Mouse (Mus musculus) embryonic stem cell, embryonic (primary cell): Measurements from ENCODE around the gene Fbxw5.

Experiments
- CTCF ChIA-PET, 4 experiments: fragments of 300-600 bp in 2 of 4; fragments of 350-600 bp in 2 of 4; sonication (Branson Sonifier 250); formaldehyde crosslinking; loops; one replicate each; lab custom pipeline; 2022; ENCODE audit warnings: inconsistent platforms in 2 of 4; lab: Charles Lee
- POLR2A ChIA-PET, 4 experiments: fragments of 300-600 bp in 2 of 4; fragments of 350-600 bp in 2 of 4; sonication (Branson Sonifier 250); formaldehyde crosslinking; loops; one replicate each; lab custom pipeline; 2022; ENCODE audit warnings: antibody characterized with exemption in 4 of 4, inconsistent platforms in 1 of 4; lab: Charles Lee

The Fbxw5 gene

DNA sequence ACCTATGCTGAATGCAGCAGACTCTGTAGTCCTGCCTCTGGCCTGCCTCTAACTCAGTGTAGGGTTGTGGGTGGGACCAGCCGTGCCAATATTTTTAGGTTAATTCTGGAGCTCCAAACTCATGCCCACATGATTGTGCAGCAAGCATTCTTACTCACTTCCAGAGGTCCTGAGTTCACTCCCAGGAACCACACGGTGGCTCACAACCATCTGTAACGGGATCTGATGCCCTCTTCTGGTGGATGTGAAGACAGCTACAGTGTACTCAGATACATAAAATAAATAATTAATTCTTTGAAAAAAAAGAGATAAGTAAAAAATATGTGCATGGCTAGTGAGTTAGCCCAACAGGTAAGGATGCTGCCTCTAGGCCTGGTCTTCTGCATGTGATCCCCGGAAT, 4.1 kb upstream of the Fbxw5 start:
- POLR2A ChIA-PET = interaction anchor here (0.7 to 1.5 kb wide), 8 partner anchors 61 to 959 kb away, joined by 3 to 7 read pairs (median 4); partner anchors contain the start of genes Edf1 (in 2 of the 4), Cysrt1 (in 1 of the 4), Mamdc4 (in 1 of the 4) and Phpt1 (in 1 of the 4)
- CTCF ChIA-PET = interaction anchor here (0.6 to 2.0 kb wide), 14 partner anchors 11 to 594 kb away, joined by 3 to 8 read pairs (median 4); partner anchors contain the start of genes Abca2 (in 2 of the 4), Fut7 (in 1 of the 4), Mamdc4 (in 1 of the 4) and Phpt1 (in 1 of the 4)

DNA sequence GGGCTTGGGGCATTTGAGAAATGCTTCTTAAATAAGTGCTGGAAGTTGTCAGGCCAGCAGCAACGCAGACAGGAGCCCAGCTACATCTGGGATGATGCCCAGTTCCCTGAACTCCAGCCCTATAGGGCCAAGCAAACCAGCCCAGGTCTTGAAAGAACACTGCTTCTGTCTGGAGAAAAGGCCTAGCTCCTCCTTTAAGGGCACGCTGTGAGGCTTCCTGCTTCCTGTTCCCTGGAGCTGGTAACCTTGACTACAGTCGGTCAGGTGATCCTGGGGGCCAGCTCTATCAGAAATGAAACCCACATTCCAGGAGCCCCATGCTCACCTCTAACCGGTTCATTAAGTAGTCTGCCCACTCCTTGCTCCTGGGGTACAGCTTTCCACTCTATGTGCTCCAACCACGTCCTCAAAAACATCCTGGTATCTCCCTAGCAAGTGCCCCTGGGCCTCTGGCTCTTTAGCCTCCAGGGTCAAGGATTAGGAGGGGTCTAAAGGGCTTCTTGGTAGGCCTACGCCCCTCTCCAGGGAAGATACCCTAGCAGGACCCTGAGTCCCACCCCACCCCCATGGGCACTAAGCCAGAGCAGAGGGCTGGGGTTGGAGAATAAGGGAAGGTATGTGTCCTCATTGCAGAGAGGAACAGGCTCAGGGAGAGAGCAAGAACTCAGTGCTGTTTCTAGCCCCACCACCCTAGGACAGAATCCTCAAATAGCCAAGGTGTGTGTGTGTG, 2.5 kb upstream of the Fbxw5 start:
- ChIA-PET POLR2A (interaction anchor here in 3 of 4 experiments (0.9 to 1.9 kb wide), 7 partner anchors 9 to 166 kb away, joined by 3 to 8 read pairs (median 3); partner anchors contain the start of genes Man1b1 (in 1 of the 3) and Traf2 (in 1 of the 3)), CTCF (interaction anchor here in 3 of 4 experiments (0.6 to 2.0 kb wide), 9 partner anchors 9 to 216 kb away, joined by 3 to 8 read pairs (median 4); partner anchors contain the start of genes Abca2 (in 2 of the 3), Mamdc4 (in 1 of the 3) and Phpt1 (in 1 of the 3))

DNA sequence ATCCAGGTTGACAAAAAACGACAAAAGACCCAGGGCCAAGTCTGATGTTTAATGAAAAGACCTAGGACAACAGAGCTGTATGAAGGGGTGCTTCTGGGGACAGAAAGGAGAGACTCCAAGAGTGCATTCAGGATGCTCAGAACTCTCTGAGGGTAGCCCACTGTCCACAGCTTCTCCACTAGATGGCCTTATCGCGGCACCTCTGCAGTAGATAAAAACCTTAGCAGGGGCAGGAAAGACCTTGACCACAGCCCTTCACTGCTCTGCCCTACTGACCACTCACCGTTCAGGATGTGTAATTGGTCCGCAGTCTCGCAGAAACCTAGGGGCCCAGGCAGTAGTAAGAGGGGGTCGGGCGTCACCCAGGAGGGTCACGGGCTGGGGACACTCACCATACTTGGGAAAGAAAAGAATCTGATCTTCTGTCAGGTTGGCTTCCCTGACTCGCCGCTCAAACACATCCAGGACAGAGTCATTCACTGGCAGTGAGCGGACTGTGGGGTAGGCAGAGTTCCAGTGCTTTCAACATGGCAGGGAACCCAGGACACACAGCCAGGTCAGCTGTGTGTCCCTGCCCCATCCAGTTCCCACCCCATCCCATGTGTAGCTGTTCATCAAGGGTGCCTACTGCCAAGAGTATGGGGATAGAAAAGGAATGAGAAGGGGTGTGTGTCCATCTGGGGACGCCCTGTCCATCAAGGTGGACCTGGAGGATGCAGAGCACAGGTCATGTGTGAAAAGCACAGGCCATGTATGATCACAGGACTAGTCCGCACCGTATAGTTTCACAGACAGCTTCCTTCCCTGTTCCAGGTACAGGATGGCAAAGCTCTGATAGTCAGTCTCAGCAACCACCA, 1.7 kb upstream of the Fbxw5 start:
- POLR2A ChIA-PET = interaction anchor here in 3 of 4 experiments (0.9 to 1.9 kb wide), 4 partner anchors 14 to 59 kb away, joined by 3 to 4 read pairs (median 4); partner anchors contain the start of genes Edf1 (in 1 of the 3) and Traf2 (in 1 of the 3)
- CTCF ChIA-PET = interaction anchor here in 1 of 4 experiments (0.5 to 2.0 kb wide), 7 partner anchors 8 to 324 kb away, joined by 3 to 7 read pairs (median 4); partner anchors contain the start of gene Abca2

DNA sequence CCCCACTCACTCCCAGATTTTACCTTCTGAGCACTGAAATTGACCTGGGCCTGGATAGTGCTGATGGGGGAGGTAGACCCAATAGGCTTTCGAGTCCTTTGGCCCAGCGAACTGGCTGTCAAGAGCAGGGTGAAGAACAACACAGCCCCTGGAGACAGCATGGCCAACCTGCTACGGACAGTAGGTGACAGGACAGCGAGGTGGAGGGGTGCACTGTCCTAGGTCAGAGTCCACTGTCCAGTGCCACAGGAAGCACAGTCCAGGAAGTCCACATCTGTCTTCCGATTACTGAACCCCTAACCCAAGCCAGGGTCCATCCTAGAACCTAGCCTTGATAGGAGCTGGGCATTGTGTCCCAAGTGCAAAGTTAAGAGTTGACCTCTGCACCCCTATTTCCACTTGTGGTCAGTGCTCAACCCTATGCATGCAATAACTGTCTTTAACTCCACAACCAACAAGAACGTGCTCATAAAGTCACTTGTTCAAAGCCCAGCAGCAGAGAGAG, 427 bp upstream of the Fbxw5 start:
- ChIA-PET POLR2A (interaction anchor here in 3 of 4 experiments (0.6 to 1.3 kb wide), 5 partner anchors 54 to 434 kb away, joined by 3 to 8 read pairs (median 3); partner anchors contain the start of gene Edf1 (in 1 of the 3)), CTCF (interaction anchor here in 2 of 4 experiments (0.6 to 1.4 kb wide), 4 partner anchors 16 to 322 kb away, joined by 3 to 7 read pairs (median 4); partner anchors contain the start of gene Abca2 (in 1 of the 2))

DNA sequence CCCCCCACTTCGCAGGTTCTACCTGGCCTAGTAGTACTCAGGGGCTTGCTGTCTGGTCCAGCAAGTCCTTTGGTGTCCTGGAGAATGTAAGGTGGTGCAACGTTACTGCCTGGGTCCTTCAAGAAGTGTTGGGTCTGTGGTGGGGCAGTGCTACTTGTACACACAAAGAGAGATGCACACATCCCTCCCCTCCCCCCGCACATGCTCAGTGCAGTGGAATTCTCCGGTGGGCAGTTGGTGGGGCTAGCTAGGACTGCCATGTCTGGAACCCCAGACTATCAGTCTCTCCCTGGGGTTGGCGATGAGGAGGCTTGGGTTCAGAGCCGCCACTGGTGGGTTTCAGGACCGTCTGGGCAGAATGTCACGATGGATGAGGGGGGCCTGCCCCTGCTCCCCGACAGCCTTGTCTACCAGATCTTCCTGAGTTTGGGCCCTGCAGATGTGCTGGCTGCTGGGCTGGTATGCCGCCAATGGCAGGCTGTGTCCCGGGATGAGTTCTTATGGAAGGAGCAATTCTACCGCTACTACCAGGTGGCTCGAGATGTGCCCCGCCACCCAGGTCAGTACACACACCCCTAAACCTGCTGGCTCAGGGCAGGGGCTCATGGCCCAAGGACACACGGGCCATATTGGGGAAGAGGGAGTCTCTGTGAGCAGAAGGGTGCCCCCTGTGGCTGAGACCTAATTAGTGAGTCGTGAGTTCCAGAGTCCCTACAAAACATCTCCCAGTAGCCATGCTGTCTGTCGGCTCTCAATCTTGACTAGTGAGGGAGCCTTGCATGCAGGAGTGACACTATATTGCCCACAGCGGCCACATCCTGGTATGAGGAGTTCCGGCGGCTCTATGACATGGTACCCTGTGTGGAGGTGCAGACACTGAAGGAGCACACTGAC, 1.3 kb downstream of the Fbxw5 start, which contains the start of gene C8g:
Gene C8g, minus strand, starts transcription at position 127 of the 894 bp plus-strand sequence.
- ChIA-PET POLR2A (interaction anchor here in 1 of 4 experiments (0.8 to 2.0 kb wide), 4 partner anchors 34 to 277 kb away, joined by 3 to 7 read pairs (median 3); partner anchors contain the start of genes Traf2 and Tubb4b), CTCF (interaction anchor here in 1 of 4 experiments (0.5 to 0.6 kb wide), 2 partner anchors 36 to 178 kb away, joined by 3 read pairs; no protein-coding TSS in a partner anchor)

DNA sequence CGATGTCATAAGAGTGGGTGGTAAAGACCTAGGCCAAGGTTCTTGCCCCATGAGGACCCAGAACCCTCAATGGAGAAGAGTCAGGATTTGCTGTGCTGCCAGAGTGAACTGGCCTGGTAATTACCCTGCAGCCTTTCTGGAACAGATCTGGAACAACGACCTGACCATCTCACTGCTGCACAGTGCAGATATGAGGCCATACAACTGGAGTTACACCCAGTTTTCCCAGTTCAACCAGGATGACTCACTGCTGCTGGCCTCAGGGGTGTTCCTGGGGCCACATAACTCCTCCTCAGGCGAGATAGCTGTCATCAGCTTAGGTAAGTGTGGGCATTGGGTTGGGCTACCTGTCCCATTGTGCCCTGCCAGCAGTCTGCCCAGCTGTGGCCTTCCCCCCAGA, 2.2 kb downstream of the Fbxw5 start:
- CTCF ChIA-PET = interaction anchor here in 1 of 4 experiments (0.5 kb wide), 1 partner anchor 35 kb away, joined by 3 read pairs; no protein-coding TSS in a partner anchor
- POLR2A ChIA-PET = interaction anchor here in 2 of 4 experiments (0.5 to 2.0 kb wide), 2 partner anchors 35 to 44 kb away, joined by 3 to 7 read pairs; partner anchors contain the start of gene Traf2 (in 1 of the 2)

DNA sequence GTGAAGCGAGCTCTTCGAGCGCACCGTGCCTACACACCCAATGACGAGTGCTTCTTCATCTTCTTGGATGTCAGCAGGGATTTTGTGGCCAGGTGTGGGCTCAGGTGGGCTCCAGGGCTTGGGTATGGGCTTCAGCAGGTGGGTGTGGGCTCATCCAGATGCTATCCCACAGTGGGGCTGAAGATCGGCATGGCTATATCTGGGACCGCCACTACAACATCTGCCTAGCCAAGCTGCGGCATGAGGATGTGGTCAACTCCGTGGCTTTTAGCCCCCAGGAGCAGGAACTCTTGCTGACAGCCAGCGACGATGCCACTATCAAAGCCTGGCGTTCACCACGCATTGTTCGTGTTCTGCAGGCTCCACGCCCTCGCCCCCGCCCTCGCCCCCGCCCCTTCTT, 4.0 kb downstream of the Fbxw5 start:
- ChIA-PET CTCF (interaction anchor here in 2 of 4 experiments (0.6 kb wide), 2 partner anchors 28 to 276 kb away, joined by 3 to 4 read pairs; no protein-coding TSS in a partner anchor), POLR2A (interaction anchor here in 2 of 4 experiments (1.0 to 1.4 kb wide), 2 partner anchors 42 to 78 kb away, joined by 3 to 5 read pairs; partner anchors contain the start of gene Traf2 (in 1 of the 2))

DNA sequence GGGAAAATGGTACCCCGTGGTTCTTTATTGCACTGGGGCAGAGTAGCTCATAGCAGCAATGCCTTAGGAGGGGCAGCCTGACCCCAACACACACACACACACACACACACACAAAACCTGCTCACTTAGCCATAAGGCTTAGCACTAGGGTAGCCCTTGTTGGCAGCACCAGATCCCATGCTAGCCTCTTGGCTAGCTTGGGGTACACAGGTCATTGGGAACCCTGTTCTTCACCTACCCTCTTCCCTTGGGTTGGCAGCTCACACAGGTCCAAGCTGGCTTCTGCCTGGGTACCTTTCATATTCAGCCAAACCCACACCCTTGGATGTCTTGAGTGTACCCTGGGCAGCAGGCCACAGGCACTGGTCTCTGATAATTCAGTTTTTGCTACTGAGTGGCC, 4.5 kb downstream of the Fbxw5 start:
- CTCF ChIA-PET = interaction anchor here in 3 of 4 experiments (0.6 kb wide), 3 partner anchors 28 to 276 kb away, joined by 3 to 4 read pairs (median 3); no protein-coding TSS in a partner anchor
- POLR2A ChIA-PET = interaction anchor here in 1 of 4 experiments (1.4 kb wide), 1 partner anchor 42 kb away, joined by 3 read pairs; the partner anchor contains the start of gene Traf2

DNA sequence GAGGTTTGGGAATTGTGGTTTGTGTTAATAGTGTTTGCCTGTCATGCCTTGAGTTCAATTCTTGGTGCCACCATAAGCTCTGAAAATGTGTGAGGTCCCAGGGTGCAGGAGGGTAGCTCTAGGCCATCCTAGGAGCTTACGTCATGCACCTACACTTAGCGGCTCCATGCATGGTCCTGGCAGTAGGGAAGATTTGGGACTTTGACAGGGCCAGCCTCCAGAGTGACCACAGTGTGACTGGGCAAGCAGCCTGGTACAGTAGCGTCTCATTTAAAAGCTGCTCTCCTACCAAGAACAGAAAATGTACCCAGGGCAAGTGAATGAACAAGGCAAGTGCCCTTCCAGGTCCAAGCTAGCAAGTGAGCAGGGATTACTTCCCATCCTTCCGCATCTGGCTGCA, 5.3 kb downstream of the Fbxw5 start:
- ChIA-PET POLR2A (interaction anchor here in 2 of 4 experiments (0.5 to 1.4 kb wide), 2 partner anchors 41 to 362 kb away, joined by 3 read pairs; partner anchors contain the start of gene Traf2 (in 1 of the 2)), CTCF (interaction anchor here in 1 of 4 experiments (1.3 kb wide), 1 partner anchor 51 kb away, joined by 3 read pairs; no protein-coding TSS in a partner anchor)

DNA sequence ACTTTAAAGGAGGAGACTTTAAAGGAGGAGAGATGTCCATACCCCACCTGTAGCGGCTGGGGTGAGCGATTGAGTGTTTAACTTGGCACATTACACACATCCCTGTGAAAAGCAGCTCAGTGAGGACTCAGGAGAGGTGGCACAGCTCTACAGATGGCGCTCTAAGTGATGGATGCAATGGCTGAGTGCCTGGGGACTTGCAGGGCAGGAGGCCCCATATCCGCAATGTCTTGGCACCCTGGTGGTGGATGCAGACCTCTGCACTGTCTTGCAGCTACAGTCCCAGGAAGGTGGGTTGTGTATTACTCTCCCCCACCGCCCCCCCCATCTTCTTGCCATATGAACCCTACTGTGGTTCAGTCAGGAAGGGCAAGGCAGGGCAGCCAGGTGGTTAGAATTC, 6.4 kb downstream of the Fbxw5 start:
- POLR2A ChIA-PET = interaction anchor here in 2 of 4 experiments (0.6 to 1.5 kb wide), 5 partner anchors 9 to 51 kb away, joined by 3 to 8 read pairs (median 3); partner anchors contain the start of gene Edf1 (in 1 of the 2)
- CTCF ChIA-PET = interaction anchor here (0.6 to 1.3 kb wide), 12 partner anchors 9 to 212 kb away, joined by 3 to 8 read pairs (median 4); partner anchors contain the start of genes Ajm1 (in 1 of the 4) and Traf2 (in 1 of the 4)

DNA sequence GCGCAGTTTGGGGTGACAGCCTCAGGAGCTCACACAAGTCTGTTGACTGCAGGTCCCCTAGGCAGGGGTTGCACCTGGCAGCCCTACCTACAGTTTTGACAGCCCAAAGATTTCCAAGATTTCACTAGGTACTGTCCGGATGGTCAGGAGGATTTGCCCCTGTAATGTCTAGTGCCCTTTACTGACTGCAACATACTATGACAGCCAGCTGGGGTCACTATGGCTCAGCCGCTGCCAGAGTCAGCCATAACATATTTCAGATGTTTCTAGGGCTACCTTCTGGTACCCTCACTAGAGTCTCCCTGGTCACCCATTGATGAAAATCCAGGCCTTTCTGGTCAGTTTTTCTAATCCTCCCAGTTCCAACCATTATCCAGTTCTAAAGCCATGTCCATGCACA, 9.4 kb downstream of the Fbxw5 start:
- ChIA-PET CTCF (interaction anchor here in 2 of 4 experiments (1.0 to 1.1 kb wide), 2 partner anchors 10 to 72 kb away, joined by 3 to 4 read pairs; partner anchors contain the start of gene Ajm1 (in 1 of the 2)), POLR2A (interaction anchor here in 1 of 4 experiments (0.8 kb wide), 1 partner anchor 97 kb away, joined by 3 read pairs; no protein-coding TSS in a partner anchor)

DNA sequence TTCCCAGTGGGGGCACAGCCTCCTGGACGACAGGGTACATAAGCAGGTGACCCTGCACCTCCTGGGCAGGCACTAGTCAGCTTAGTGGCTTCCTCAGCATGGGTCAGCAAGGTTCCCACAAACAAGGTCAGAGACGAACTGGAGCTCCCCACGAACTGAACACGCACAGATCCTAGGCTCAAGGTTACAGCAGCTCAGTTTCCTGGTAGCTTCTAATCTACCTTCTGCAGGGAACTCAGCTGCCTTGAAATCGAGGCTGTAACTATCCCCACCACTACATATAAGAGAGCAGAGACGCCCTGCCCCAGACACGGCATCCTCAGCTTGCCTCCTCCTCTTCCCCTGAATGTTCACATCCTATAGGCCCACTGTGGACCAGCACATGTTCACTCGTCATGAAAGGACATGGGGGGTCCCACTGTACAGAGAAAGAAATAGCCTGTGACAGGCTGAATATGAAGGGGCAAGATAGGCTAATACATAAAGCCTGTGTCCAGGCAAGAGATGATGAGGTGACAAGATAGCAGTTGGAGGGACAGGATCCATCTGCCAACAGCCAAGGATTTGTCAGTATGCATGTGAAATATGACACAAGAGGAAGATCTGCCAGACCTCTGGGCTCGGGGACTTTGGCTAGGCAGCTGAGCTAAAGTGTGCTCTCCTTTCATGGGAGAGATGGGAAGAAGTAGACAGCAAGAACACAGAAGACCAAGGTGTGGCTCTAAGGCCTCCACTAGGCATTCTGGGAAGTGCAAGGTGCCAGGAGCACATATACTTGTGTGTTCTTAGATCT, 26.2 kb downstream of the Fbxw5 start:
- ChIA-PET CTCF (interaction anchor here in 1 of 4 experiments (0.5 kb wide), 1 partner anchor 60 kb away, joined by 6 read pairs; no protein-coding TSS in a partner anchor), POLR2A (interaction anchor here in 1 of 4 experiments (0.7 kb wide), 1 partner anchor 17 kb away, joined by 3 read pairs; no protein-coding TSS in a partner anchor)

DNA sequence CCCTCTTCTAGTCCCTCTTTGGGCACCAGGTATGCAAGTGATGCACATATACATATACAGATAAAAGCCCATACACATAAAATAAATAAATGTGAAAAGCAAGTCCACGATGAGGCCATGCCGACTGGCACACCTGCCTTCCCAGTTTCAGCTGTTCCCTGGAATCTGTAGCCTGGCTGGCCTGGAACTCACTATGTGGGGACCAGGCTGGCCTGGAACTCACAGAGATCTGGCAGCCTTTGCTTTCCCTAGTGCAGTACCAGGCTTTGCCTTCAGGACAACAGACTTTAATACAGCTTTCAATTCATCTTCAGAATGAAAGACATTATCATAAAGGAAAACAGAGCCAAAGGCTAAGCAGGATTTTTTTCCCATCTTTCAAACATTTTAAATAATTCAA, 33.2 kb downstream of the Fbxw5 start:
- CTCF ChIA-PET = no interaction called here
- POLR2A ChIA-PET = interaction anchor here in 1 of 4 experiments (1.2 kb wide), 1 partner anchor 9 kb away, joined by 3 read pairs; no protein-coding TSS in a partner anchor

DNA sequence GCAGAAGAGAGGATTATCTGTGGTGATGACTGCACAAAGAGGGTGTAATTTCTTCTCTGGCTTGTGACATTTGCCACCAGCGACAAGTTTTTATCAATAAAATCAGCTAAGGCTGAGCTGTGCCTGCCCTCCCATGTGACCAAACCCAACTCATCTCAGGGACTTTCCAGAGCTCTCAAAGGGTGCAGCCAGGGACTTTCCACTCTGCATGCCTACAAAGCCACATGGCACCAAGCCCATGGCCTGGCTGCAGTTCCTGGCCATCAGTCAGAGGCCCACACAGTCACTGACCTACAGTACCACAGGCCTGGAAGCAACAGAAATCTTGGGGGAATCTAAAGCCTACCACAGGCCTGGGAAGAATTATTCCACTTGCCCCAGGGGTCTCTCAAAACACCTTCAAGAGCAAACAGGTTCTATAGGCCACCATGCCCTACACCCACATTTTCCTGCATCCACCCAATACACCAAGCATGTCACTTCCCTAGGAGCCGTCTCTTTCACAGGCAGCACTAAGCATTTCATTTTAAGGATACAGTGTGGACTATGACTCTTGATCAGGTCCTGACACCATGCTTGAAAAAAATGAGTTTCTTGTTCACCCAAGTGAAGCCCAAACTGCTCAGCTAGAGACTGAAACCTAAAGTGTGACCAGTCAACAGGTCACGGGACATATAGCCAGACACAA, 33.8 kb downstream of the Fbxw5 start:
- ChIA-PET CTCF (no interaction called here), POLR2A (no interaction called here)
